Mouse (Mus musculus): Measurements from ENCODE around the gene Batf3. TPM values are rescaled to one million over a fixed set of nuclear protein-coding genes. Genes with fewer than 3 reads are reported as not detected.
A peak's percentile ranks its signal among the peaks of the same experiment; 100 is the strongest.

The Batf3 gene
- total and polyA plus RNA-seq, 3 experiments, result 42.5 to 50.4 (median 44.7) TPM

DNA sequence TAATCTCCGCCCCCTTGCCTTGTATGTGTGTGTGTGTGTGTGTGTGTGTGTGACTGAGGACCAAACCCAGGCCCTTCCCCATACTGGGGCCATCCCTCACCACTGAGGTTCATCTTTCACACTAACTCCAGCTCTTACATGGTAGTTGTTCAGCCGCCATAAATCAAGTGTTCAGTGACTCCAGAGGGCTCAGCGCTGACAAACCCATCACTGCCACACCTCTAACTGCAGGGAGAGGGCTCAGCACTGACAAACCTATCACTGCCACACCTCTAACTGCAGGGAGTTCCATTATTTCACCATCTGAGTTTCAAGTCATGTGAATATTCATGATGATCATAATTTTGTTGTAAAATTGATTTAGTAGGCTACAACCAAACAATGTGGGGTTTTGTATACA is 44.1 kb upstream of the Batf3 start:
- DNase-seq (ENCODE audit: extremely low read depth), result no peak
- no peak overlapping the region for H3K4me3 ChIP-seq (replicated peaks in 1 of 3; ENCODE audit: low read depth in 2 of 3, low read length in 2 of 3, poor library complexity in 1 of 3)
- no peaks in the 10 kb centered on the region for H3K79me2 ChIP-seq (replicated peaks; ENCODE audit: control insufficient read depth, extremely low read depth, insufficient read depth, poor library complexity, severe bottlenecking)
- H3K4me1 ChIP-seq (ENCODE audit: control insufficient read depth in 1 of 2, insufficient read depth in 2 of 2), result 0 out of 4 replicates have a peak, but pooled peaks cover 0 to 5% of the 10 kb centered on the region in 2 experiments
- TF ChIP-seq RAD21 (IDR thresholded peaks at IDR 0.05; ENCODE audit: low read depth, low read length) (no peak), TBP (conservative IDR thresholded peaks at IDR 0.05; ENCODE audit: low read depth, low read length) (no peak), PAX5 (IDR thresholded peaks at IDR 0.05; ENCODE audit: low read length) (no peak), UBTF (IDR thresholded peaks at IDR 0.05; ENCODE audit: low read depth, low read length) (no peak), HCFC1 (IDR thresholded peaks at IDR 0.05; ENCODE audit: low read depth, low read length) (no peak), NELFE (IDR thresholded peaks at IDR 0.05; ENCODE audit: low read depth, low read length) (no peak), ELF1 (IDR thresholded peaks at IDR 0.05; ENCODE audit: low read depth, low read length) (no peak), NRF1 (IDR thresholded peaks at IDR 0.05; ENCODE audit: low read depth, low read length) (no peak), JUN (IDR thresholded peaks at IDR 0.05; ENCODE audit: insufficient read depth, low read depth, low read length) (no peak), RCOR1 (conservative IDR thresholded peaks at IDR 0.05; ENCODE audit: low read depth, low read length) (no peak), SIN3A (IDR thresholded peaks at IDR 0.05; ENCODE audit: low read length) (no peak), MAFK (IDR thresholded peaks at IDR 0.05; ENCODE audit: insufficient replicate concordance, low read length) (no peak), ZC3H11A (IDR thresholded peaks at IDR 0.05; ENCODE audit: low read depth, low read length) (no peak), ZKSCAN1 (IDR thresholded peaks at IDR 0.05; ENCODE audit: borderline replicate concordance, low read depth, low read length) (no peak), MAX (IDR thresholded peaks at IDR 0.05; ENCODE audit: low read length) (no peak), BHLHE40 (IDR thresholded peaks at IDR 0.05; ENCODE audit: low read depth, low read length) (no peak)
- no peaks in the 10 kb centered on the region for H3K9me3 ChIP-seq (replicated peaks; ENCODE audit: low read length)
- in situ Hi-C loops (cut with MboI; ENCODE audit: low pct_ligation_motif_present, low pct_unique_long_range_greater_than_20kb, low sequenced_read_pairs) (no loop called here), dilution Hi-C loops (cut with MboI; ENCODE audit: extremely low pct_ligation_motif_present, extremely low pct_unique_long_range_greater_than_20kb, low sequenced_read_pairs) (no loop called here)
- peaks cover 19 to 57% of the 10 kb centered on the region in 2 experiments for H3K36me3 ChIP-seq (replicated peaks in 1 of 2; ENCODE audit: control insufficient read depth in 1 of 2, insufficient read depth in 1 of 2, low read length in 1 of 2)
- no peaks in the 10 kb centered on the region for H3K27me3 ChIP-seq (replicated peaks)
- H3K4me2 ChIP-seq (ENCODE audit: insufficient read depth, low read depth, poor library complexity, severe bottlenecking), result no peak overlapping the region
- H3K9ac ChIP-seq (ENCODE audit: insufficient read depth, low read depth), result no peak overlapping the region
- no peak overlapping the region for H3K27ac ChIP-seq (ENCODE audit: insufficient read depth, low read depth)

DNA sequence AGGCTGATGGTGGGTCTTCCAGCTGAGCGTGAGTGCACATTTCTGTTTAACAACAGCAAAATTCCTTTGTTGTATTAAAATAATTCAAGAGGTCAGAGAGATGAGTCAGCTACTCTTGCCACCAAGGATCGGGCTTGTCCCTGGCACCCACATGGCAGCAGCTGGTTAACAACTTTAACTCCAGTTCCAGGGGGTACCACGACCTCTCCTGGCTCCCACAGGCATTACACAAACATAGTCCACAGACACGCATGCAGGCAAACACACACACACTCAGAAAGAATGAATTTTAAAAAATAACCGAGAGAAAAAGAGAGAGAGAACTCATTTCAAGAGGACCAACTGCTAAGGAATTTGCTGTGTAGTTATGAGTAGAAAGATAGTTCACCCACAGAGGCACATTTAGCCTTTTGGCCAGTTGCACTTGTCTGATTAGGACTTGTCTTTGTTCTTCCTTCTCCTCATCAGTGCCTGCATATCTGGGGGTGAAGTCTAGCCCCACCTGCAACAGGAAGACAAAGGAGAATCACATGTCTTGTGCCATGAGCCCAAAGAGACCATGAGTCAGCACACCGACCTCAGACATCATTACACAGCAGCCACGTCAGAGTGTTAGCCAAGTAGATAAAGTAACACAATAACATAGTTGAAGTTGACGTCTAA is 42.6 kb upstream of the Batf3 start:
- H3K4me3 ChIP-seq (replicated peaks in 1 of 3; ENCODE audit: low read depth in 2 of 3, low read length in 2 of 3, poor library complexity in 1 of 3), result no peak overlapping the region
- H3K36me3 ChIP-seq (replicated peaks in 1 of 2; ENCODE audit: control insufficient read depth in 1 of 2, insufficient read depth in 1 of 2, low read length in 1 of 2), result peaks cover 19 to 62% of the 10 kb centered on the region in 2 experiments
- no peaks in the 10 kb centered on the region for H3K27me3 ChIP-seq (replicated peaks)
- H3K4me1 ChIP-seq (ENCODE audit: control insufficient read depth in 1 of 2, insufficient read depth in 2 of 2), result 0 out of 4 replicates have a peak, but pooled peaks cover 0 to 5% of the 10 kb centered on the region in 2 experiments
- no peak overlapping the region for H3K9ac ChIP-seq (ENCODE audit: insufficient read depth, low read depth)
- H3K9me3 ChIP-seq (replicated peaks; ENCODE audit: low read length), result no peaks in the 10 kb centered on the region
- no peak overlapping the region for H3K27ac ChIP-seq (ENCODE audit: insufficient read depth, low read depth)
- DNase-seq (ENCODE audit: extremely low read depth), result no peak
- in situ Hi-C loops (cut with MboI; ENCODE audit: low pct_ligation_motif_present, low pct_unique_long_range_greater_than_20kb, low sequenced_read_pairs) (no loop called here), dilution Hi-C loops (cut with MboI; ENCODE audit: extremely low pct_ligation_motif_present, extremely low pct_unique_long_range_greater_than_20kb, low sequenced_read_pairs) (no loop called here)
- no peak overlapping the region for H3K4me2 ChIP-seq (ENCODE audit: insufficient read depth, low read depth, poor library complexity, severe bottlenecking)
- H3K79me2 ChIP-seq (replicated peaks; ENCODE audit: control insufficient read depth, extremely low read depth, insufficient read depth, poor library complexity, severe bottlenecking), result no peaks in the 10 kb centered on the region
- TF ChIP-seq RAD21 (IDR thresholded peaks at IDR 0.05; ENCODE audit: low read depth, low read length) (peak; percentile 26), ZKSCAN1 (IDR thresholded peaks at IDR 0.05; ENCODE audit: borderline replicate concordance, low read depth, low read length) (no peak), HCFC1 (IDR thresholded peaks at IDR 0.05; ENCODE audit: low read depth, low read length) (no peak), CTCF (conservative IDR thresholded peaks at IDR 0.05 in 1 of 2, IDR thresholded peaks at IDR 0.05 in 1 of 2; ENCODE audit: low read depth in 2 of 2, low read length in 2 of 2) (peak in 1 of 2 experiments; percentile 35; a peak in 2 of 4 replicates), CHD2 (IDR thresholded peaks at IDR 0.05; ENCODE audit: low read length) (no peak), TCF12 (IDR thresholded peaks at IDR 0.05; ENCODE audit: low read depth, low read length) (no peak)
